Mouse (Mus musculus): Measurements from ENCODE around the gene Tas2r126. TPM values are rescaled to one million over a fixed set of nuclear protein-coding genes. Genes with fewer than 3 reads are reported as not detected.

The Tas2r126 gene
- polyA plus RNA-seq, 2 experiments, result not detected

GRCm38 (mm10) chr6:42398285-42398684 is 36.0 kb upstream of the Tas2r126 start:
- no peak for ATAC-seq (ENCODE audit: low FRiP score, low read depth)
- Histone ChIP-seq H3K27ac (replicated peaks; ENCODE audit: low read depth, low read length) (no peak overlapping the region), H3K4me1 (ENCODE audit: control insufficient read depth, insufficient read depth, low read length) (no peaks in the 10 kb centered on the region), H3K4me2 (replicated peaks; ENCODE audit: low read depth, low read length, severe bottlenecking) (no peak overlapping the region), H3K4me3 (replicated peaks; ENCODE audit: low read length) (no peak overlapping the region), H3K9ac (ENCODE audit: low read depth, low read length, severe bottlenecking) (no peak overlapping the region), H3K36me3 (ENCODE audit: control insufficient read depth, insufficient read depth, low read length) (no peaks in the 10 kb centered on the region), H3K27me3 (ENCODE audit: control insufficient read depth, insufficient read depth, low read length) (no peaks in the 10 kb centered on the region), H3K9me3 (ENCODE audit: control insufficient read depth, low read length) (no peaks in the 10 kb centered on the region)
- no peak for DNase-seq (ENCODE audit: low spot score)
- TF ChIP-seq POLR2A (IDR thresholded peaks at IDR 0.05; ENCODE audit: borderline replicate concordance, extremely low read depth, insufficient read depth, insufficient read length), result no peak
- WGBS, result 79% methylated on average over 3 of the region's 3 CpGs

GRCm38 (mm10) chr6:42398998-42399397 is 35.3 kb upstream of the Tas2r126 start:
- Histone ChIP-seq H3K27ac (replicated peaks; ENCODE audit: low read depth, low read length) (no peak overlapping the region), H3K27me3 (ENCODE audit: control insufficient read depth, insufficient read depth, low read length) (no peaks in the 10 kb centered on the region), H3K4me1 (ENCODE audit: control insufficient read depth, insufficient read depth, low read length) (no peaks in the 10 kb centered on the region), H3K4me3 (replicated peaks; ENCODE audit: low read length) (no peak overlapping the region), H3K9ac (ENCODE audit: low read depth, low read length, severe bottlenecking) (no peak overlapping the region), H3K36me3 (ENCODE audit: control insufficient read depth, insufficient read depth, low read length) (no peaks in the 10 kb centered on the region), H3K4me2 (replicated peaks; ENCODE audit: low read depth, low read length, severe bottlenecking) (no peak overlapping the region), H3K9me3 (ENCODE audit: control insufficient read depth, low read length) (no peaks in the 10 kb centered on the region)
- DNase-seq (ENCODE audit: low spot score) (no peak), ATAC-seq (ENCODE audit: low FRiP score, low read depth) (no peak)
- 96% methylated on average over 1 of the region's 1 CpGs for WGBS
- no peak for TF ChIP-seq POLR2A (IDR thresholded peaks at IDR 0.05; ENCODE audit: borderline replicate concordance, extremely low read depth, insufficient read depth, insufficient read length)

GRCm38 (mm10) chr6:42399938-42400337 is 34.4 kb upstream of the Tas2r126 start, which contains the start of gene Tas2r143:
TSS of gene Tas2r143 (plus strand) at chr6:42400238.
- ATAC-seq (ENCODE audit: low FRiP score, low read depth) (no peak), DNase-seq (ENCODE audit: low spot score) (no peak)
- H3K27ac ChIP-seq (replicated peaks; ENCODE audit: low read depth, low read length), result no peak within 1 kb of the TSS
- no peak within 1 kb of the TSS for H3K9ac ChIP-seq (ENCODE audit: low read depth, low read length, severe bottlenecking)
- H3K4me3 ChIP-seq (replicated peaks; ENCODE audit: low read length), result no peak within 1 kb of the TSS
- no peaks in the 10 kb centered on the region for H3K9me3 ChIP-seq (ENCODE audit: control insufficient read depth, low read length)
- WGBS, result 71% methylated on average over 1 of the region's 1 CpGs
- no peaks in the 10 kb centered on the region for H3K4me1 ChIP-seq (ENCODE audit: control insufficient read depth, insufficient read depth, low read length)
- H3K36me3 ChIP-seq (ENCODE audit: control insufficient read depth, insufficient read depth, low read length), result no peaks in the 10 kb centered on the region
- TF ChIP-seq POLR2A (IDR thresholded peaks at IDR 0.05; ENCODE audit: borderline replicate concordance, extremely low read depth, insufficient read depth, insufficient read length), result no peak
- H3K27me3 ChIP-seq (ENCODE audit: control insufficient read depth, insufficient read depth, low read length), result no peaks in the 10 kb centered on the region
- no peak within 1 kb of the TSS for H3K4me2 ChIP-seq (replicated peaks; ENCODE audit: low read depth, low read length, severe bottlenecking)

- no peak for ATAC-seq (ENCODE audit: low FRiP score, low read depth)
- Histone ChIP-seq H3K9me3 (ENCODE audit: control insufficient read depth, low read length) (no peaks in the 10 kb centered on the region), H3K4me3 (replicated peaks; ENCODE audit: low read length) (no peak within 1 kb of the TSS), H3K27ac (replicated peaks; ENCODE audit: low read depth, low read length) (no peak within 1 kb of the TSS), H3K4me1 (ENCODE audit: control insufficient read depth, insufficient read depth, low read length) (no peaks in the 10 kb centered on the region), H3K36me3 (ENCODE audit: control insufficient read depth, insufficient read depth, low read length) (no peaks in the 10 kb centered on the region), H3K27me3 (ENCODE audit: control insufficient read depth, insufficient read depth, low read length) (no peaks in the 10 kb centered on the region), H3K4me2 (replicated peaks; ENCODE audit: low read depth, low read length, severe bottlenecking) (no peak within 1 kb of the TSS), H3K9ac (ENCODE audit: low read depth, low read length, severe bottlenecking) (no peak within 1 kb of the TSS)
- TF ChIP-seq POLR2A (IDR thresholded peaks at IDR 0.05; ENCODE audit: borderline replicate concordance, extremely low read depth, insufficient read depth, insufficient read length), result no peak
- 69% methylated on average over 2 of the region's 2 CpGs for WGBS
- DNase-seq (ENCODE audit: low spot score), result no peak
These were observed 29.2 kb upstream of the Tas2r126 start, which contains the start of gene Tas2r135 for GRCm38 (mm10) chr6:42405134-42405533. TSS of gene Tas2r135 (plus strand) at chr6:42405434.

- Histone ChIP-seq H3K9me3 (ENCODE audit: control insufficient read depth, low read length) (no peaks in the 10 kb centered on the region), H3K4me1 (ENCODE audit: control insufficient read depth, insufficient read depth, low read length) (no peaks in the 10 kb centered on the region), H3K9ac (ENCODE audit: low read depth, low read length, severe bottlenecking) (no peak overlapping the region), H3K4me3 (replicated peaks; ENCODE audit: low read length) (no peak overlapping the region), H3K4me2 (replicated peaks; ENCODE audit: low read depth, low read length, severe bottlenecking) (no peak overlapping the region), H3K36me3 (ENCODE audit: control insufficient read depth, insufficient read depth, low read length) (no peaks in the 10 kb centered on the region), H3K27ac (replicated peaks; ENCODE audit: low read depth, low read length) (no peak overlapping the region), H3K27me3 (ENCODE audit: control insufficient read depth, insufficient read depth, low read length) (no peaks in the 10 kb centered on the region)
- DNase-seq (ENCODE audit: low spot score) (no peak), ATAC-seq (ENCODE audit: low FRiP score, low read depth) (no peak)
- WGBS, result 92% methylated on average over 2 of the region's 2 CpGs
- no peak for TF ChIP-seq POLR2A (IDR thresholded peaks at IDR 0.05; ENCODE audit: borderline replicate concordance, extremely low read depth, insufficient read depth, insufficient read length)
These were observed 14.9 kb upstream of the Tas2r126 start for GRCm38 (mm10) chr6:42419443-42419842.

GRCm38 (mm10) chr6:42421439-42421838 is 12.9 kb upstream of the Tas2r126 start:
- Histone ChIP-seq H3K27me3 (ENCODE audit: control insufficient read depth, insufficient read depth, low read length) (no peaks in the 10 kb centered on the region), H3K4me2 (replicated peaks; ENCODE audit: low read depth, low read length, severe bottlenecking) (no peak overlapping the region), H3K36me3 (ENCODE audit: control insufficient read depth, insufficient read depth, low read length) (no peaks in the 10 kb centered on the region), H3K4me3 (replicated peaks; ENCODE audit: low read length) (no peak overlapping the region), H3K27ac (replicated peaks; ENCODE audit: low read depth, low read length) (no peak overlapping the region), H3K9ac (ENCODE audit: low read depth, low read length, severe bottlenecking) (no peak overlapping the region), H3K4me1 (ENCODE audit: control insufficient read depth, insufficient read depth, low read length) (no peaks in the 10 kb centered on the region), H3K9me3 (ENCODE audit: control insufficient read depth, low read length) (no peaks in the 10 kb centered on the region)
- DNase-seq (ENCODE audit: low spot score) (no peak), ATAC-seq (ENCODE audit: low FRiP score, low read depth) (no peak)
- WGBS, result 84% methylated on average over 2 of the region's 2 CpGs
- no peak for TF ChIP-seq POLR2A (IDR thresholded peaks at IDR 0.05; ENCODE audit: borderline replicate concordance, extremely low read depth, insufficient read depth, insufficient read length)

Measured in limb, embryonic 14.5 days (tissue).